Mouse (Mus musculus): Measurements from ENCODE around the gene Casc3. TPM values are rescaled to one million over a fixed set of nuclear protein-coding genes. Genes with fewer than 3 reads are reported as not detected.

The Casc3 gene
- polyA plus RNA-seq, 1 experiment from 2014 or later = 34.5 TPM

DNA sequence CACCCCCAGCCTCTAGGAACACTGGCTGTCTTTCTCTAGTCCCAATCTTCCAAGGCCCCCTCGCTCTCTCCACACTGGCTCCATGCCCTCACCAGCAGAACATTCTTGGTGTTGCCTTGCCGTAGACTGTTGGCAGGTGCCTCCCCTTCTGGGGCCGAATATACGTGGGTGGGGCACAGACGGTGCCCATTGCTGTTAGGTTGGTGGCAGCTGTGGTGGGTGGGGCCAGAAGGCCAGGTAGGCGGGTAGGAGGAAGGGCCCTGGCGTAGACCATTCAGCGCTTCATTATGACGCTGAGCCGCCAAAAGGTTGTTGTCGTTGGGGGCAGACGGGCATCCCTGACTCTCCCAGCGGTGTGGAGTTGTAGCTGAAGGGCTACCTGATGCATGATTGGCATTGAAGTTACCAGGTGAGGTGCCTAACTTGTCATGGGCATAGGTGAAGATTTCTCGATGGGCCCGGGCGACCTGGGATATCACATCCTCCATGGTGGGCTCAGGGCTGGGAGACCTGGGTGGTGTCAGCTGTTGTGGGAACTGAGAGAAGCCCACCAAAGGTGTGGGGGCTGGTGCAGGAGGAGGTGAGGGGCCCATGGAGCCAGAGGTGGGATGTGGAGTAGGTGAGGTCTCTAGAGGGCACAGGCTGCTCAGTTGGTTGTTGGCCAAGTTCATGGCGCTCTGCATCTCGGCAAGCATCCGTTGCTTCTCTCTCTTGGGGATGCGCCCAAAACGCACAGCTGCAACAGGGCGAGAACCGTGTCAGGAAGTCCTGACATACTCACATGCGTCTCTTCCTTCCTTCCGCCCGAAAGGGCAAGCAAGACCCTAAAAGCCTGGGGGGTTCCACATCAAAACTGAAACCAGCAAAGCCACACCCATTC is 34.4 kb upstream of the Casc3 start:
- Histone ChIP-seq H3K9ac (ENCODE audit: low read length) (no peak overlapping the region), H3K9me3 (ENCODE audit: control insufficient read depth, low read length) (no peaks in the 10 kb centered on the region), H3K36me3 (ENCODE audit: control insufficient read depth, insufficient read depth, low read length) (peaks cover 26% of the 10 kb centered on the region), H3K27me3 (replicated peaks; ENCODE audit: control insufficient read depth, insufficient read depth, low read length) (no peaks in the 10 kb centered on the region), H3K4me1 (replicated peaks; ENCODE audit: control insufficient read depth, insufficient read depth, low read length) (peaks cover 56% of the 10 kb centered on the region), H3K4me3 (ENCODE audit: low read depth, low read length) (no peak overlapping the region), H3K4me2 (ENCODE audit: low read length) (no peak overlapping the region), H3K27ac (ENCODE audit: low read depth) (no peak overlapping the region)
- DNase-seq (ENCODE audit: low spot score) = no peak
- no peak for ATAC-seq (replicated peaks; ENCODE audit: low FRiP score, low TSS enrichment, low read depth)
- WGBS = 92% methylated on average over 26 of the region's 26 CpGs

DNA sequence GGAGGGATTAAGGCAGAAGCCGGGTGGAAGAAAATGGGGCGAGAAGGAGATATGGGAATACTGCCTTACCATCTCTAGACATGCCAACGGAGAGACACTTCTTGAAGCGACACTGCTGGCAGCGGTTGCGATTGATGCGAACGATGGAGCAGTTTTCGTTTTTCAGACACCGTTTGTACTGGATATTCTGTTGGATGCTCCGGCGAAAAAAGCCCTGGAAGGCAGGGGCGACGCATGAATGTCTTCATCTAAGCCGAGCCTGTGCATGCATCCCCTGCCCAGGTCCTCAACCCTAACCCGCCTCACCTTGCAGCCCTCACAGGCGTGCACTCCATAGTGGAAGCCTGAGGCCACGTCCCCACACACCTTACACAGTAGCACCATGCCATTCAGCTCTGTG is 33.6 kb upstream of the Casc3 start:
- WGBS = 89% methylated on average over 18 of the region's 18 CpGs
- Histone ChIP-seq H3K4me2 (ENCODE audit: low read length) (no peak overlapping the region), H3K27me3 (replicated peaks; ENCODE audit: control insufficient read depth, insufficient read depth, low read length) (no peaks in the 10 kb centered on the region), H3K4me3 (ENCODE audit: low read depth, low read length) (no peak overlapping the region), H3K27ac (ENCODE audit: low read depth) (no peak overlapping the region), H3K9me3 (ENCODE audit: control insufficient read depth, low read length) (no peaks in the 10 kb centered on the region), H3K36me3 (ENCODE audit: control insufficient read depth, insufficient read depth, low read length) (peaks cover 22% of the 10 kb centered on the region), H3K4me1 (replicated peaks; ENCODE audit: control insufficient read depth, insufficient read depth, low read length) (peaks cover 55% of the 10 kb centered on the region), H3K9ac (ENCODE audit: low read length) (no peak overlapping the region)
- ATAC-seq (replicated peaks; ENCODE audit: low FRiP score, low TSS enrichment, low read depth) = no peak
- no peak for DNase-seq (ENCODE audit: low spot score)

DNA sequence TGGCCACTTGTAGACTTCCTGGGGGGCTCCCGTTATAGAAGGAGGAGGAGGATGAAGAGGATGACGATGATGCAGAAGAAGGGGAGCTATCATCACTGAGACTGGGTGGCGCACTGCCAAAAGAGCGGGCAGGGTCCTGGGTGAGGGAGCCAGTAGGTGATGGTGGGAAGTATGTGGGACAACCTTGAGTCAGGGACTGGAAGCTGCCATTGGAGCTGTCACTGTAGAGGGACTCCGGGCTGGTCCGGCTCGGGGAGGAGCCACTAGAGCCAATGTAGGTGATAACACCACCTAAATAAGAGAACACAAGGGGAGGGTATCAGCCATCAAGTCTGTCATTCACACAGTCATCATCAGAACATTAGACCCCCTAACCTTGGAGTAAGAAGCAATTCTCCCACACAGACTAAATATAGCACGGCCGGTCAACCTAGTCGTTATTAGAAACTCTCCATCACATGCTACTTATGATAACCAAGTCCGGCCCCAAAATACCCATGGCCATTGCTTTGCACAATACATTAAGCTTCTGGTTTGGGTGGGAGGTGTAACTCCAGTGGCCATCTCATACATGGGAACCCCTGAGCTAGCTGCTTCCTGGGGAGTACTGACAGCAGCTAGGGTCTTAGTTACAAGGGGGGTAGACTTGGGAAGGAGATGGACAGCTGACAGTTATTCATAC is 32.7 kb upstream of the Casc3 start:
- WGBS = 89% methylated on average over 11 of the region's 11 CpGs
- ATAC-seq (replicated peaks; ENCODE audit: low FRiP score, low TSS enrichment, low read depth) (no peak), DNase-seq (ENCODE audit: low spot score) (no peak)
- no peak overlapping the region for H3K9ac ChIP-seq (ENCODE audit: low read length)
- H3K4me1 ChIP-seq (replicated peaks; ENCODE audit: control insufficient read depth, insufficient read depth, low read length) = peaks cover 56% of the 10 kb centered on the region
- H3K27me3 ChIP-seq (replicated peaks; ENCODE audit: control insufficient read depth, insufficient read depth, low read length) = no peaks in the 10 kb centered on the region
- H3K27ac ChIP-seq (ENCODE audit: low read depth) = no peak overlapping the region
- no peak overlapping the region for H3K4me3 ChIP-seq (ENCODE audit: low read depth, low read length)
- peaks cover 22% of the 10 kb centered on the region for H3K36me3 ChIP-seq (ENCODE audit: control insufficient read depth, insufficient read depth, low read length)
- H3K9me3 ChIP-seq (ENCODE audit: control insufficient read depth, low read length) = no peaks in the 10 kb centered on the region
- no peak overlapping the region for H3K4me2 ChIP-seq (ENCODE audit: low read length)

DNA sequence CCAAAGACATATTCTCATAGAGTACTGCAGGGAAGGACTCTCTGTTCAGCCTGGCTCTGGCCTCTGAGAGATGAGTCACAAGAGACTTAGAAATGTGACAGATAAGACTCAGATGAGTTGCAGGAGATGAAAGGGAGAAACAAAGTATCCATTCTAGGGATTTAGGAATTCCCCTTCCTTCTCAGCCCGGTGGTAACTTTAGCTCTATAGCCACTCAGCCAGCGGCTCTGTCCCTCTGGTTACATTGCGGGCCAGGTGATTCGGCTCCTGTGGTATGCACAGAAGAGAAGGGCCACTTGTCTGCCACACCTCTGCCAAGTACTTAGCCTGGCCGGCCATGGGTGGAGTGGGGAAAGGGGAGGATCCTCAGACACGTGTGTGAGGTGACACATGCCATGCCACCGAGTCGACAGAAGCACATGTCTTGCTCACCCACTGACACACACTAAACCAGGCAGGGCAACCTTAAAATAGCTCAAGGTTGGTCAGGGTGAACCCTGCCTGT is 32.0 kb upstream of the Casc3 start:
- peak overlapping the region; percentile 6; the same call in 1 of the 2 replicates for H3K27ac ChIP-seq (ENCODE audit: low read depth)
- ATAC-seq (replicated peaks; ENCODE audit: low FRiP score, low TSS enrichment, low read depth) = no peak
- WGBS = 45% methylated on average over 8 of the region's 8 CpGs

DNA sequence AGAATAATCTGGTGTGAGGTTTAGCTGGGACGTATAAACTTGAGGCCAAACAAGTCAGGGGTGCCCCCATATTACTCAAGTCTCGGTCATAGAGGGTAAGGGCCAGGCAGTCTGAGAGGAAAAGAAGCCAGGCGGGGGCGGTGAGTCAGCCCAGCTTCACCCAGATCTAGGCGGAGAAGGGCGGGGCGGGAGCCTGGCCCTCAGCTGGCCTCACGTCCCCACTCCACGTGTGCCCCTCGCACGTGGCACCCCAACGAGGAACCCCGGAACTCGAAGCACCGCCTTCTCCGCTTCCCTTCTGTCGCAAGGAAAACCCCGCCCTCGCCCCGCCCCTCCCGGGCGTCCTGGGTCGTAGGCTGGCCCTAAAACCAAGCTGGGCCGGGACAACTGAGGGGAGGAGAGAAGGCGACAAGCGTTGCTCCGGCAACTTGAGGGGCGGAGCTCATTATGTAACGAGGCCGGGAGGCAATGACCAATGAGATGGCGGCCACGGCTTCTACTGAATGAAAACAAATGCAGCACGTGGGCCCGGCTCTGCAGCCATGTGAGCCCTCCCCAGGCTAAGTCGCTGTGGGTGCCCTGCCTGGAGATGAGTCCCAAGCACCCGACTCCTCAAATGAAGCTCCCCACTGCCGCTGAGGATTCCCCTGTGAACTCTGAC is 30.9 kb upstream of the Casc3 start:
- under 1% methylated on average over 34 of the region's 37 CpGs for WGBS
- no peaks in the 10 kb centered on the region for H3K27me3 ChIP-seq (replicated peaks; ENCODE audit: control insufficient read depth, insufficient read depth, low read length)
- peak overlapping the region; percentile 6; the same call in 1 of the 2 replicates for H3K27ac ChIP-seq (ENCODE audit: low read depth)
- H3K36me3 ChIP-seq (ENCODE audit: control insufficient read depth, insufficient read depth, low read length) = peaks cover 18% of the 10 kb centered on the region
- H3K9me3 ChIP-seq (ENCODE audit: control insufficient read depth, low read length) = no peaks in the 10 kb centered on the region
- peak; percentile 72 for ATAC-seq (replicated peaks; ENCODE audit: low FRiP score, low TSS enrichment, low read depth)
- H3K4me1 ChIP-seq (replicated peaks; ENCODE audit: control insufficient read depth, insufficient read depth, low read length) = peaks cover 49% of the 10 kb centered on the region
- peak; percentile 96 for DNase-seq (ENCODE audit: low spot score)
- H3K4me2 ChIP-seq (ENCODE audit: low read length) = peak overlapping the region; percentile 84
- peak overlapping the region; percentile 16; the same call in 1 of the 2 replicates for H3K9ac ChIP-seq (ENCODE audit: low read length)
- H3K4me3 ChIP-seq (ENCODE audit: low read depth, low read length) = peak overlapping the region; percentile 35

More for the DNA sequence above, 32.0 kb upstream of the Casc3 start:
- no peak overlapping the region for H3K4me3 ChIP-seq (ENCODE audit: low read depth, low read length)
- peaks cover 22% of the 10 kb centered on the region for H3K36me3 ChIP-seq (ENCODE audit: control insufficient read depth, insufficient read depth, low read length)
- DNase-seq (ENCODE audit: low spot score) = peak; percentile 60
- H3K4me1 ChIP-seq (replicated peaks; ENCODE audit: control insufficient read depth, insufficient read depth, low read length) = peaks cover 56% of the 10 kb centered on the region
- H3K9me3 ChIP-seq (ENCODE audit: control insufficient read depth, low read length) = no peaks in the 10 kb centered on the region
- H3K27me3 ChIP-seq (replicated peaks; ENCODE audit: control insufficient read depth, insufficient read depth, low read length) = no peaks in the 10 kb centered on the region
- no peak overlapping the region for H3K9ac ChIP-seq (ENCODE audit: low read length)
- peak overlapping the region; percentile 84 for H3K4me2 ChIP-seq (ENCODE audit: low read length)

DNA sequence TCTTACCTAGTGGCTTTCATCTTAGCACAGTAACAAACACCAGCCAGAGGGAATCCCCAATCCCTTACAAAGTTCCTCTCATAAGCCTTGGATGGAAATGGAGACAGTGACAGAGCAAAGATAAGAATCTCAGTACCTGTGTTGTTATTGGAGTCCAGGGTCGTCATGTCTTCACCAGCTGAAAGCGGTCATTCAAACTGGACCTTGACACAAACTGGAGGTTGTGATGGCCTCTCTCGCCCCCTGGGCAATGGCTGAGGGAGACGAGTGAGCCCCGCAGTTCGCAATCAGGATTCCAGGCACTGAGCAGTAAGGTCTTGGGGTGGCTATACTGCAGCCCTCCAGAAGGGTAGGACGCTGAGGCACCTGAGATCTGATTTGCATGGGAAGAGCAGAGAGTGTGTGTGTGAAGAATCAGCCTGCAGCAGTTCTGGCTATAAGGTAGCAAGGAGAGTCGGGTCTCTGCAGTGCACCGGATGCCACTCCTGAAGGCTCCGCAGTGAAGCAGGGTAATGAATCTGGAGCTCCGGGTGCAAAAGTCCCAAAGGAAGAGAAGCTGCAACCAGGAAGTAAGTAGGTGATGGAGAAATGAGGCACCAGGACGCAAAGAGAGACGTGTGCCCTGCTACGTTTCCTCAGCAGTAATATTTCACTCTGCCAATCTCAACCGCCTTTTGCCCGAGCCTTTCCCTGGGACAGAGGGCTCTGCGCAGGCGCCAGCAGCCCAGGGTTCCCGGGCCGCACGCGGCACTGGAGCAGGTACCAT is 29.9 kb upstream of the Casc3 start, which contains the start of gene Nr1d1:
TSS of gene Nr1d1 (minus strand) at position 752 of the 766 bp plus-strand sequence.
- Histone ChIP-seq H3K4me2 (ENCODE audit: low read length) (peak within 1 kb of the TSS; percentile 84), H3K4me3 (ENCODE audit: low read depth, low read length) (peak within 1 kb of the TSS; percentile 35), H3K36me3 (ENCODE audit: control insufficient read depth, insufficient read depth, low read length) (peaks cover 8% of the 10 kb centered on the region; the same call in 1 of the 2 replicates), H3K4me1 (replicated peaks; ENCODE audit: control insufficient read depth, insufficient read depth, low read length) (peaks cover 48% of the 10 kb centered on the region), H3K9ac (ENCODE audit: low read length) (peak within 1 kb of the TSS; percentile 39), H3K27ac (ENCODE audit: low read depth) (peak within 1 kb of the TSS; percentile 93), H3K27me3 (replicated peaks; ENCODE audit: control insufficient read depth, insufficient read depth, low read length) (no peaks in the 10 kb centered on the region), H3K9me3 (ENCODE audit: control insufficient read depth, low read length) (no peaks in the 10 kb centered on the region)
- ATAC-seq (replicated peaks; ENCODE audit: low FRiP score, low TSS enrichment, low read depth) = no peak
- no peak for DNase-seq (ENCODE audit: low spot score)
- WGBS = 1% methylated on average over 22 of the region's 22 CpGs

DNA sequence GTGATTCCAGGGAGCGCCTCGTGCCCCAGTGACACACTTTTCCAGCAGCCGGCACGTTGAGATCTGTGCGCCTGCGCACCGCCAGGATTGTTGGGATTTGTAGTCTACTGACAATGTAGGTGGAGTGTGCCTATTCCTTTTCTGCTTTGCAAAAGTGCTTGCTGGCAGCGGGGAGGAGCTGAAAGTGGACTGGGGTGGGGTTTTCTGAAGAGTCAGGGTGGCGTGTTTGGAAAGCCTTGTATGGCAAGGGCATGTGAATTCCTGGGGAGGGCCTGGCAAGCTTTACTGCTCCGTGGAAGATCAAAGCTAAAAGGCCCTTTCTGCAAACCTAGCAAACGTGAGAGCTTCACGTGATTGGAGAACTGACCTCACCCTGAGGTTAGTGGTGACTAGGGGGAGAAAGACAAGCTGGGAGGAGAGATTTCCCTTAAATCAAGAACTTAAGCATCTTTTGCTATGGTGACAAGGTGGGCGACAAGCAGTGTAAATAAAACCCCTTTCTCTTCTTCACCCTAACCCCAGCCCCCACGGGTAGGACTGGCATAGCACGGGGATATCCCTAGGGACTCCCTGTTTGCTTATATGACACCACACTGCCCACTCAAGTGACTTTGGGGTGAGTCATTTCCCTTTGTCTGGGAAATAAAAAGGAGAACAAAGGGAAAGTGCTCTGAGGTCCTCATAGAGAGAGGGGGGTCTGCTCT is 29.2 kb upstream of the Casc3 start:
- H3K27ac ChIP-seq (ENCODE audit: low read depth) = peak overlapping the region; percentile 93
- peaks cover 48% of the 10 kb centered on the region for H3K4me1 ChIP-seq (replicated peaks; ENCODE audit: control insufficient read depth, insufficient read depth, low read length)
- H3K27me3 ChIP-seq (replicated peaks; ENCODE audit: control insufficient read depth, insufficient read depth, low read length) = no peaks in the 10 kb centered on the region
- H3K36me3 ChIP-seq (ENCODE audit: control insufficient read depth, insufficient read depth, low read length) = peaks cover under 1% of the 10 kb centered on the region; the same call in 1 of the 2 replicates
- peak overlapping the region; percentile 35 for H3K4me3 ChIP-seq (ENCODE audit: low read depth, low read length)
- H3K4me2 ChIP-seq (ENCODE audit: low read length) = peak overlapping the region; percentile 84
- peak overlapping the region; percentile 39 for H3K9ac ChIP-seq (ENCODE audit: low read length)
- peak; percentile 92 for DNase-seq (ENCODE audit: low spot score)
- peak; percentile 69 for ATAC-seq (replicated peaks; ENCODE audit: low FRiP score, low TSS enrichment, low read depth)
- WGBS = 1% methylated on average over 15 of the region's 15 CpGs
- no peaks in the 10 kb centered on the region for H3K9me3 ChIP-seq (ENCODE audit: control insufficient read depth, low read length)
